ENCODE assay signal across 13 mouse cellular contexts in genomic region chr15:82255248-82255647, GRCm38 (mm10). TPM values are rescaled to one million over a fixed set of nuclear protein-coding genes. Genes with fewer than 3 reads are reported as not detected.
DNase-seq lines count a peak whose midpoint lies in the region; ATAC-seq and TF ChIP-seq lines count a peak whose summit lies in the region.
"Had no signal": no experiment of that assay in that cellular context is flagged by ENCODE, and none has a peak within 500 bp of the region (broad histone marks: within the 10 kb centered on the region; RNA-seq: fewer than 3 reads in every experiment).

No protein-coding gene starts in this region.

- no peaks in the 10 kb centered on the region for H3K9me3 ChIP-seq in lung, embryonic 14.5 days (ENCODE audit: low read depth, low read length)
- no peaks in the 10 kb centered on the region for H3K9me3 ChIP-seq in forebrain, postnatal 0 days (ENCODE audit: low read length)
- H3K9me3 ChIP-seq in neural tube, embryonic 14.5 days (ENCODE audit: control insufficient read depth, low read length): no peaks in the 10 kb centered on the region
- H3K9me3 ChIP-seq: embryonic facial prominence, embryonic 12.5 days had no signal

- H3K4me3 ChIP-seq in lung, embryonic 14.5 days (ENCODE audit: low read depth, low read length): no peak overlapping the region
- H3K4me3 ChIP-seq in forebrain, postnatal 0 days (ENCODE audit: low read depth, low read length): peak overlapping the region; percentile 53
- H3K4me3 ChIP-seq in neural tube, embryonic 14.5 days (ENCODE audit: low read depth, low read length): no peak overlapping the region
- no peak overlapping the region for H3K4me3 ChIP-seq in lung, adult 2 months (replicated peaks; ENCODE audit: extremely low read depth, low read depth, low read length)
- H3K4me3 ChIP-seq: embryonic facial prominence, embryonic 12.5 days had no signal

- H3K9ac ChIP-seq in lung, embryonic 14.5 days: no peak overlapping the region
- H3K9ac ChIP-seq in forebrain, postnatal 0 days: peak overlapping the region; percentile 76
- no peak overlapping the region for H3K9ac ChIP-seq in neural tube, embryonic 14.5 days (replicated peaks; ENCODE audit: low read depth, low read length)
- H3K9ac ChIP-seq: embryonic facial prominence, embryonic 12.5 days had no signal

- no peaks in the 10 kb centered on the region for H3K36me3 ChIP-seq in lung, embryonic 14.5 days (ENCODE audit: insufficient read depth)
- H3K36me3 ChIP-seq in forebrain, postnatal 0 days (ENCODE audit: insufficient read depth): 0 out of 2 replicates have a peak, but pooled peaks cover 4% of the 10 kb centered on the region
- no peaks in the 10 kb centered on the region for H3K36me3 ChIP-seq in neural tube, embryonic 14.5 days (ENCODE audit: control insufficient read depth, insufficient read depth, low read length)
- H3K36me3 ChIP-seq: embryonic facial prominence, embryonic 12.5 days had no signal

- ATAC-seq in lung, embryonic 14.5 days (ENCODE audit: insufficient read depth): no peak
- peak; percentile 37 for ATAC-seq in forebrain, postnatal 0 days
- no peak for ATAC-seq in neural tube, embryonic 14.5 days (ENCODE audit: low read depth)

- WGBS in lung, embryonic 14.5 days: 44% methylated on average over 4 of the region's 4 CpGs
- WGBS in forebrain, postnatal 0 days: 39% methylated on average over 4 of the region's 4 CpGs
- 48% methylated on average over 4 of the region's 4 CpGs for WGBS in neural tube, embryonic 14.5 days
- 45% methylated on average over 4 of the region's 4 CpGs for WGBS in lung, adult 2 months

- H3K4me1 ChIP-seq in lung, embryonic 14.5 days (ENCODE audit: insufficient read depth): no peaks in the 10 kb centered on the region
- peaks cover 19% of the 10 kb centered on the region for H3K4me1 ChIP-seq in forebrain, postnatal 0 days (ENCODE audit: insufficient read depth)
- H3K4me1 ChIP-seq in neural tube, embryonic 14.5 days (ENCODE audit: control insufficient read depth, insufficient read depth, low read length): peaks cover 15% of the 10 kb centered on the region
- H3K4me1 ChIP-seq in lung, adult 2 months (ENCODE audit: control insufficient read depth, insufficient read depth, low read length): no peaks in the 10 kb centered on the region
- H3K4me1 ChIP-seq: embryonic facial prominence, embryonic 12.5 days had no signal

- H3K27ac ChIP-seq in lung, embryonic 14.5 days (ENCODE audit: low read depth): no peak overlapping the region
- peak overlapping the region; percentile 91 for H3K27ac ChIP-seq in forebrain, postnatal 0 days (ENCODE audit: low read depth, low read length)
- peak overlapping the region; percentile 82; the same call in 1 of the 2 replicates for H3K27ac ChIP-seq in neural tube, embryonic 14.5 days (ENCODE audit: low read depth, low read length)
- H3K27ac ChIP-seq: embryonic facial prominence, embryonic 12.5 days had no signal

- H3K4me2 ChIP-seq in lung, embryonic 14.5 days: no peak overlapping the region
- H3K4me2 ChIP-seq in forebrain, postnatal 0 days (ENCODE audit: low read depth): peak overlapping the region; percentile 66
- peak overlapping the region; percentile 64; the same call in 1 of the 2 replicates for H3K4me2 ChIP-seq in neural tube, embryonic 14.5 days (ENCODE audit: low read depth, low read length)
- H3K4me2 ChIP-seq: embryonic facial prominence, embryonic 12.5 days; liver, embryonic 11.5 days had no signal

- TF ChIP-seq CTCF in lung, embryonic 14.5 days (IDR thresholded peaks at IDR 0.05; ENCODE audit: low read depth): peak; percentile 23; the same call in 1 of the 2 replicates
- TF ChIP-seq CTCF in brain, embryonic 14.5 days (IDR thresholded peaks at IDR 0.05; ENCODE audit: borderline replicate concordance, extremely low read depth, insufficient read depth, insufficient read length): peak; percentile 53; the same call in 1 of the 2 replicates
- TF ChIP-seq CTCF in forebrain, postnatal 0 days (IDR thresholded peaks at IDR 0.05; ENCODE audit: low read depth): peak; percentile 70
- no peak for TF ChIP-seq CTCF in lung, adult 2 months (IDR thresholded peaks at IDR 0.05; ENCODE audit: insufficient read depth, low read length)

- H3K27me3 ChIP-seq in lung, embryonic 14.5 days (ENCODE audit: insufficient read depth, low read length): no peaks in the 10 kb centered on the region
- H3K27me3 ChIP-seq in forebrain, postnatal 0 days (ENCODE audit: insufficient read depth, low read length): no peaks in the 10 kb centered on the region
- H3K27me3 ChIP-seq in neural tube, embryonic 14.5 days (ENCODE audit: control insufficient read depth, insufficient read depth, low read length): no peaks in the 10 kb centered on the region
- H3K27me3 ChIP-seq: embryonic facial prominence, embryonic 12.5 days had no signal

- no peak for TF ChIP-seq POLR2A in brain, embryonic 14.5 days (IDR thresholded peaks at IDR 0.05; ENCODE audit: borderline replicate concordance, extremely low read depth, insufficient read depth, insufficient read length, poor library complexity, severe bottlenecking)
- TF ChIP-seq POLR2A in lung, adult 2 months (IDR thresholded peaks at IDR 0.05; ENCODE audit: borderline replicate concordance, extremely low read depth, low read depth, low read length): no peak

- no peak for DNase-seq in lung, embryonic 14.5 days
- no peak for DNase-seq in lung, postnatal 10 days
- DNase-seq in brain, embryonic 14.5 days (ENCODE audit: low read depth): peak; percentile 48
- DNase-seq in forebrain, postnatal 0 days: peak; percentile 63
- no peak for DNase-seq in spleen, adult 18-20 months
- no peak for DNase-seq in lung, adult 2 months
- DNase-seq: gastrocnemius, postnatal 10 days; heart, postnatal 4 days; thymus, postnatal 14 days had no signal

RNA-seq across cellular contexts. Expression of gene 1500009C09Rik, which starts 3.1 kb away (rescaled TPM):
- polyA plus RNA-seq in lung, embryonic 14.5 days (2014; fragmentation: Nextera tagmentation; extraction: Ambion mirVana): not detected in 2 replicates
- 67.2 and 71.3 TPM in 2 replicates for polyA plus RNA-seq in brain, embryonic 14.5 days (2012; rRNA removed)
- 119 and 139 TPM in 2 replicates for total RNA-seq in forebrain, postnatal 0 days (2014; rRNA removed)
- polyA plus RNA-seq in forebrain, postnatal 0 days (2015; fragmentation: Nextera tagmentation; extraction: Ambion mirVana): 12.5 and 15.6 TPM in 2 replicates
- polyA plus RNA-seq in neural tube, embryonic 14.5 days (2014; fragmentation: Nextera tagmentation; extraction: Ambion mirVana): 6.5 and 13.3 TPM in 2 replicates
- not detected in 2 replicates for polyA plus RNA-seq in lung, adult 2 months (2012; rRNA removed)
- total RNA-seq: gastrocnemius, postnatal 10 days; heart, postnatal 4 days; monocyte, adult 5-6 weeks had no signal
- polyA plus RNA-seq: embryonic facial prominence, embryonic 12.5 days; liver, embryonic 11.5 days had no signal

RNA-seq across cellular contexts. Expression of gene Cenpm, which starts 10.7 kb away (rescaled TPM):
- 86.9 and 88.1 TPM in 2 replicates for polyA plus RNA-seq in lung, embryonic 14.5 days (2014; fragmentation: Nextera tagmentation; extraction: Ambion mirVana)
- polyA plus RNA-seq in brain, embryonic 14.5 days (2012; rRNA removed): 16.5 and 26.2 TPM in 2 replicates
- 8.9 and 10.0 TPM in 2 replicates for total RNA-seq in forebrain, postnatal 0 days (2014; rRNA removed)
- 16.5 and 18.7 TPM in 2 replicates for polyA plus RNA-seq in forebrain, postnatal 0 days (2015; fragmentation: Nextera tagmentation; extraction: Ambion mirVana)
- 11.2 and 12.0 TPM in 2 replicates for polyA plus RNA-seq in neural tube, embryonic 14.5 days (2014; fragmentation: Nextera tagmentation; extraction: Ambion mirVana)
- 1.8 and 3.4 TPM in 2 replicates for polyA plus RNA-seq in lung, adult 2 months (2012; rRNA removed)
- total RNA-seq: monocyte, adult 5-6 weeks had no signal

RNA-seq across cellular contexts. Expression of gene Sept3, which starts 19.4 kb away (rescaled TPM):
- 8.1 and 8.7 TPM in 2 replicates for polyA plus RNA-seq in lung, embryonic 14.5 days (2014; fragmentation: Nextera tagmentation; extraction: Ambion mirVana)
- polyA plus RNA-seq in brain, embryonic 14.5 days (2012; rRNA removed): 426 and 484 TPM in 2 replicates
- total RNA-seq in forebrain, postnatal 0 days (2014; rRNA removed): 550 and 602 TPM in 2 replicates
- polyA plus RNA-seq in forebrain, postnatal 0 days (2015; fragmentation: Nextera tagmentation; extraction: Ambion mirVana): 400 and 449 TPM in 2 replicates
- polyA plus RNA-seq in neural tube, embryonic 14.5 days (2014; fragmentation: Nextera tagmentation; extraction: Ambion mirVana): 395 and 439 TPM in 2 replicates
- 3.9 and 4.6 TPM in 2 replicates for polyA plus RNA-seq in lung, adult 2 months (2012; rRNA removed)

RNA-seq across cellular contexts. Expression of gene Tnfrsf13c, which starts 31.1 kb away (rescaled TPM):
- polyA plus RNA-seq in lung, embryonic 14.5 days (2014; fragmentation: Nextera tagmentation; extraction: Ambion mirVana): 0.22 TPM in 1 of 2 replicates, not detected in the other
- polyA plus RNA-seq in brain, embryonic 14.5 days (2012; rRNA removed): 0.26 and 0.30 TPM in 2 replicates
- 0.24 and 0.62 TPM in 2 replicates for total RNA-seq in forebrain, postnatal 0 days (2014; rRNA removed)
- polyA plus RNA-seq in forebrain, postnatal 0 days (2015; fragmentation: Nextera tagmentation; extraction: Ambion mirVana): 0.44 and 0.47 TPM in 2 replicates
- 0.32 and 1.4 TPM in 2 replicates for polyA plus RNA-seq in neural tube, embryonic 14.5 days (2014; fragmentation: Nextera tagmentation; extraction: Ambion mirVana)
- 4.4 and 4.9 TPM in 2 replicates for polyA plus RNA-seq in lung, adult 2 months (2012; rRNA removed)

RNA-seq across cellular contexts. Expression of gene Shisa8, which starts 42.6 kb away (rescaled TPM):
- 0.20 and 0.45 TPM in 2 replicates for polyA plus RNA-seq in lung, embryonic 14.5 days (2014; fragmentation: Nextera tagmentation; extraction: Ambion mirVana)
- polyA plus RNA-seq in brain, embryonic 14.5 days (2012; rRNA removed): 1.8 and 3.2 TPM in 2 replicates
- 4.7 and 6.3 TPM in 2 replicates for total RNA-seq in forebrain, postnatal 0 days (2014; rRNA removed)
- 1.8 and 2.7 TPM in 2 replicates for polyA plus RNA-seq in forebrain, postnatal 0 days (2015; fragmentation: Nextera tagmentation; extraction: Ambion mirVana)
- 2.9 and 6.9 TPM in 2 replicates for polyA plus RNA-seq in neural tube, embryonic 14.5 days (2014; fragmentation: Nextera tagmentation; extraction: Ambion mirVana)
- polyA plus RNA-seq in lung, adult 2 months (2012; rRNA removed): 0.40 and 1.00 TPM in 2 replicates
- total RNA-seq: gastrocnemius, postnatal 10 days; monocyte, adult 5-6 weeks had no signal

Comparison
In these comparisons a context has a peak if more than half of its experiments do, and no peak if none do; other contexts are left out.
1. DNase-seq: peak in brain, embryonic 14.5 days (single experiment) and forebrain, postnatal 0 days (single experiment); none in lung, embryonic 14.5 days (single experiment), lung, postnatal 10 days (single experiment), spleen, adult 18-20 months (0 of 2) and lung, adult 2 months (single experiment).
2. RNA of gene Sept3, which starts 19.4 kb away (polyA plus RNA-seq): 426 to 484 TPM in brain, embryonic 14.5 days, 400 to 449 TPM in forebrain, postnatal 0 days and 395 to 439 TPM in neural tube, embryonic 14.5 days; 8.1 to 8.7 TPM in lung, embryonic 14.5 days and 3.9 to 4.6 TPM in lung, adult 2 months; every median in the first group is over 10 times any median in the second.